Mouse (Mus musculus): ENCODE data around the gene Pin1rt1.

GRCm38 (mm10) chr2:104716279-104716678 lies at the start of gene Pin1rt1:
- no peak for TF ChIP-seq CTCF (IDR thresholded peaks at IDR 0.05; ENCODE audit: low read depth, low read length)
- TF ChIP-seq POLR2A (IDR thresholded peaks at IDR 0.05; ENCODE audit: insufficient read depth, low read length): no peak
